Mouse (Mus musculus) common myeloid progenitor, adult 5-6 weeks (primary cell): ENCODE results near the gene Ttc9b. TPM values are rescaled to one million over a fixed set of nuclear protein-coding genes. Genes with fewer than 3 reads are reported as not detected.
"Not testable (repeated sequence)": the region's sequence is repeated elsewhere in the genome, so short reads cannot be mapped to it uniquely, and the experiment has no call there.

Experiments
- ATAC-seq: replicated peaks from 2 replicates; pipeline ENCODE4 v1.8.0; 2016; ENCODE audit warnings: low read depth, mild to moderate bottlenecking, moderate TSS enrichment, inconsistent platforms; ENCODE audit not compliant: poor library complexity, severe bottlenecking
- total RNA-seq: library from RNA; stranded (forward); fragments of 200-1000, 187-1606 nt; gene quantifications from 2 replicates; pipeline ENCODE4 v1.2.3, GENCODE M21; 2017

The Ttc9b gene
- 0.29 TPM in 1 of 2 replicates, not detected in the other for total RNA-seq

DNA sequence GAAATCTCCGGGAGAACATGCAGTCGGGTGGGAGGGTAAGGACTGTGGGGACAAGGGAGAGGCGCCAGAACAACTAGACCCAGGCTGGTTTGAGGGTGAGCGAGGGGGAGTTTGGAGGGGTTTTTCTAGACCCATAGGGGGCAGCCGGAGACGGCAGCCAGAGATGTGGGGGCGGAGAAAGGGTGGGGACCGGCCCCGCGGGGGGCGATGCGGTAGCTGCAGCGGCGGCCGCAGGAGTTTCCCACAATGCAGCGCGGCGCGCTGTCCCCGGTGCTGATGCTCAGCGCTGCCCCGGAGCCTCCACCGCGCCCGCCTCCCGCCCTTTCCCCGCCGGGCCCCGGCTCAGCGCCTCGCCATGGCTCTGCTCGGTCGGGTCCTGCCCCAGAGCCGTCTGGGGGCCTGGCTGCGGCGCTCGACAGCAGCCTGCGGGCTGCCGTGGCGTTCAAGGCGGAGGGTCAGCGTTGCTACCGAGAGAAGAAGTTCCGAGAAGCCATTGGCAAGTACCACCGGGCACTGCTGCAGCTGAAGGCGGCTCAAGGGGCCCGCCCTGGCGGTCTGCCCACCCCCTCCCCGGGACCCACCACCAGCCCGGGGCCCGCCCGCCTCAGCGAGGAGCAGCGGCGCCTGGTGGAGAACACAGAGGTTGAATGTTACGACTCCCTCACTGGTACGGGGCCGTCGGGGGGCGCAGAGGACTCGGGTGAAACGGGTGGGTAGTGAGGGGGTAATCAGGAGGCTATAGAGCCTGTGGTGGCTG, at the start of gene Ttc9b:
TSS of gene Ttc9b (plus strand) at position 235 of the 757 bp plus-strand sequence.
- peak; percentile 40; the same call in 1 of the 2 replicates for ATAC-seq

DNA sequence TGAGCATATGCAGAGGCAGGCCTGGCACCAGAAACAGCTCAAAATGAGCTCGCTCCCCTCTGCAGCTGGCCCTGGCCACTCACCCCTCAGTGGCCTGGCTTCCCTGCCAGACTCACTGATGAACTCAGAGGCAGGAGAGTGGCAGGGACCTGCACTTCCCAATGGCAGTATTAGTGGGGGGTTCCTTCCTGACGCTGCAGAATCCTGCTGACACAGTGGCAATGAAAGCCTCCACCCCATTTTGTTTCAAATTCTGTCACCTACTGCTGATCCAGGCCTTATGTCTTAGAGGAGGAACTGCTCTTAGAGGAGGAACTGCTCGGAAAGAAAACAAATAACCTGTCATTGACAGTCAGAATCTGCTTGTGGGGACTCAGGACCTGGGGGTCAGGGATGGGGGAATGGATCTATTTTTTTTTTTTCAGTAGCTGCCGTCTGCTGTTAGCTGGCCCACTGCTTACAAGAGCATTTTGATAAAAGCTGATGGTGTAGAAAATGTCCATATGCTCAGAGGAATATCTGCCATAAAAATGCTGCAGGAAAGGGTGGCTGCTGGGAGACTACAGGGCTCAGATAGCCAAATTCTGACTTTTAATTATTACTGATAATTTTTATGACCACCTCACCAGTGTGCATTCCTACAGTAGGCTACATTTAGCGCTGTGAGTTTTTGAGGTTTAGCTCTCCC, 48.9 kb upstream of the Ttc9b start:
- ATAC-seq = no peak

DNA sequence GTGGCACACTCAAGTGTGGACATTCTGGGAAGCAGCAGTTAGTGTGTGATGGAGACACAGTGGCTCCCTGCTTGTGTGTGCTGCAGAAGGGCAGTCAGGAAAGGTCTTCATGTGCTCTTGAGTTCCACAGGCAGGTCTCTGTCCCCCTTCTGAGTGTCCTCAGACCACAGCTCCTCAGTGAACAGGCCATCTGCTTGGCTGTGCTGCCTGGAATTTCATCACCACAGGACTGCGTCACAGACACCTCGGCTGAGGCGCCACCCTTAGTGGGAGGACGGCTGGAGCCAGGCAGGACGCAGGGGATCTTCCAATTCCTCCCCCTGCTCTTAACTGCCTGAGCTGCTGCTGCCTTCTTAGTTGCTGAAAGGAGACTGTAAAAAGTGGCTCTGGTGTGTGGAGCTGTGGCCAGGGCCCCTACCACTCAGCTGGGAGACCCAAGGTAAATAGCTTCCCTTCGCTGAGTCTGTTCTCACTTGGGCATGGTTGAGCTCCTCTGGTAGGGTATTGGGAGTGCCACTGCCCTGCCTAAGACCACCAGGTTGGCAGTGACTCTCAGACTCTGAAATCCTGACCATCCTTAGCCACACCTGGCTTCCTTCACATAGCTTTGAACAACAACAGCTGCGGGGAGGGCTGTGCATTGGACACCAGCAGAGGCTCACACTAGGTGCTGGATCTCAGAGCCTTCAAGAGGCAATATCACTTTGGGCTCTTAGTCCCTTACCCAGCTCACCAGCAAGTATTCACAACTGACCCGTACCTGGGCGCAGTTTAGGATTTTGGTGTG, 48.0 kb upstream of the Ttc9b start:
- 0 out of 2 replicates have a peak, but pooled peaks have one; percentile 5 for ATAC-seq

DNA sequence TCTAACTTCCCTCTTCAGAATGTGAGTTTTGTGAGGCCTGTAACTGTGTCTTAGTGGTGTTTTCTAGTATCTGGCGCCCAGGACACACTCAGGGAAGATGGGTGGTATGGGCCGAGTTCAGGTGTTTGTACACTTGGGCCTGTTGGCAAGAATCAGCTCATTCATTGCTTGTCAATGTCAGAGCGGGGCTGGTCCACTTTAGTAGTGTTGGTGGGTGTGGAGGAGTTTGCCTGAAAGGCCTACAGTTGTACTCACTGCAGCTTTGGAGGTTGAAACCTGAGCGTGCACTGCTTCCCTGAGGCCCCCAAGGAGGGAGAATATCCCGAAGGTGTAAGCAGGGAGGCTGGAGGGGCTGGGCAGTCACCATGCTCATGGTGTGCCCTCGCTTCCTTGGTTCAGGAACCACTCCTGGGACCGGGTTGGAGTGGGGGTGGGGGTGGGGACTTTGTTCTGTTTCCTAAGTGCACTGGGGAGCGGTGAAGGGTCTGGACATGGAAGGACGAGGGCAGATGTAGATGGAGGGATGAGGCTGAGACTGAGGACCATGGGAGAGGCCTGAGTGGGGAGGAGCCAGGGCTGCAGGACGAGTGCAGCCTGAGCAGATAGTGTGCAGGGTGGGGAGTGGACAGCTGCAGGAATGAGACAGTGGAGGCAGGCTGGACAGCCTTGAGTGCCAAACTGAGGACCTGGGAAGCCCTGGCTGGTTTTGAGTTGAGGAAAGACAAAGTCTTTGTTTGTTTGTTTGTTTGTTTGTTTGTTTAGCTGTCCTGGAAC, 47.0 kb upstream of the Ttc9b start:
- ATAC-seq = no peak

GRCm38 (mm10) chr7:27607580-27607979, 46.1 kb upstream of the Ttc9b start:
- ATAC-seq = no peak

- ATAC-seq = 0 out of 2 replicates have a peak, but pooled peaks have one; percentile 6
These were observed 45.6 kb upstream of the Ttc9b start for GRCm38 (mm10) chr7:27608130-27608529.

GRCm38 (mm10) chr7:27609285-27609684, 44.4 kb upstream of the Ttc9b start:
- ATAC-seq = peak; percentile 21; the same call in 1 of the 2 replicates

GRCm38 (mm10) chr7:27609688-27610087, 44.0 kb upstream of the Ttc9b start:
- peak; percentile 65 for ATAC-seq

DNA sequence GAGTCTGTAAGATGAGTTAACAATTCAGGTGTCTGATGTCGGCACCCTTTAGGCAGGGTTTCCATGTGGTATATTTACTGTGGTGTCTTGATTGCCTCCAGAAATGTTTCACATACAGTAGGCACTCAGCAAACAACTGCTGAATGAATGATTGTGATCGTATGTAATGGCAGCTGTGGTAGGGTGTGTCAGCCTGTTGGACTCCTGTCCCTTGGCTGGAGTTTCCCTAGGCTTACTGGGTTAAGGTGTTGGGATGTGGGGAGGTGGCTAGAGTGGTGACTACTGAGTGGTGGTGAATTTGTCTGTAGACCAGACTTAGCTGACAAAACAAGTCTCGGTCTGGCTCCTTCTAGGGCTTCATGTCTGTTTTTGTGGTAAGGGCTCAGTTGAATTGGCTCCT, 43.3 kb upstream of the Ttc9b start:
- no peak for ATAC-seq

DNA sequence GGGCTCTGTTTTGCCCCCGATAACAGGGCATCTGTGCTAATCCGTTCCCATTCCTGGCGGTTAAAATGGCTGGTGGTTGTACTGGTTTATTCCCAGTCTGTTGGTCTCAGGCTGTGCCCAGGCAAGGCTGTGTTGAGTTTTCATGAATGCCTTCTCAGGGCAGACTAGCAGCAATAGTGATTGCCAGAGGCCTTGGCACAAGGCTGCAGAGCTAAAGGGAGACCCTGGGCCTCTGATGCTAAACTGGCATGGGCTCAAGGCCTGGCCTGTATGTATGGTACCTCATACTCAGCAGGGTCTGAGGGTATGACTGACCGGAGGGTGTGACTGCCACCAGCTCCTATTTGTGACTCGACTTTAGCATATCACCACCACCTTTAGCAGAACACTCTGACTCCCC, 42.8 kb upstream of the Ttc9b start:
- ATAC-seq = no peak

DNA sequence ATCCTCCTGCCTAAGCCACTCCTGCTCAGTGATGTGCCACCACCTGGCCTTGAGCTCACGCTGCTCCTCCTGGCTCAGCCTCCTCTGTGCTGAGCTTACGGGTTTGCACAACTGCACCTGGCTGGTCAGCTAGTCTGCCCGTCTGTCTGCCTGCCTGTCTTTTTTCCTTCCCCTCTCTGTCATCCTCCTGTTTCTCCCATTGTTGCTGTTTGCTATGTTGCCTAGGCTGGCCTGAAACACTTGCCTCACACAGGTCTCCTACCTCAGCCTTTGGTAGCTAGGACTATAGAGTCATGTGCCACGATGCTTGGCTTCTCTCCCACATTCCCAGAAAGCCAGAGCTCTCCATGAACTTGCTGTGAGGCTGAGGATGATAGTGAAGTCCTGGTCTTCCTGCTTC, 40.8 kb upstream of the Ttc9b start:
- ATAC-seq = no peak

- no peak for ATAC-seq
These were observed 39.8 kb upstream of the Ttc9b start for GRCm38 (mm10) chr7:27613751-27614499.

GRCm38 (mm10) chr7:27621028-27621427, 32.7 kb upstream of the Ttc9b start:
- ATAC-seq = no peak

DNA sequence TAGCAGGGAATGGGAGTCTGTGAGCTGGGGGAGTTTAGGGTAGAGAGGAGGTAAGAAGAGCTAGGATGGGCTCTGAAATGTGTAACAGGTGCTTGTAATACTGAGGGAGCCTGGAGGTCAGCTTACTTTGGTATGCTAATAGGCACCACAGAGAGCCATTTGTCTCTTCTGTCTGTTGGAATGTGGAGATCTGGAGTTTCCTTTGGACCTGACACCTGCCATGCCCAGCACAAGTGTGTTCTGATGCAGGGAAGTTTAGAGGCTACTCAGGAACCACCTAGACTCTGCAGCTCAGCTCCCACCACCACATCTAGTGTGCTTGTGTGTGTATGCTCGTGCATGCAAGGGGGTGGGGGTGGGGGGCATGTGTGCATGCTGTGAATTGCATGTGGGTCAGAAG, 31.5 kb upstream of the Ttc9b start:
- no peak for ATAC-seq

GRCm38 (mm10) chr7:27624967-27625366, 28.7 kb upstream of the Ttc9b start:
- ATAC-seq = no peak

DNA sequence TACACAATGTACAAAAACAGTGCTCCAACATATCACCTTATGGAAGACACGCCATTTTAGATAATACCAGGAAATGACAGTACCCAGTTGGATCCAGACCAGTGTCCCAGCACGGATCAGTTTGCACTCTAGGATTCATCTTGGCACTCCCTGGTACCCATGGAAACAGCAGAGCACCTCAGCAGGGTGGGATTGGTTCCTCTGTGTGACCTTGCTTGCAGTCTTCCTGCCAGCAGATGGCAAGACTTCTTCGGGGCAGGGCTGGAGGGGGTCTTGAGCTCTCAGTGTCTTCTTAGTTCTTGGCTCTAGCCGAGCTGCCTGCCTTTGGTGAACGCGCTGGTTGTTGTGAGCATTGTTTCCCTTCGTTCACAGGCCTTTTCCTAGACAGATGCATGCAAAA, 26.0 kb upstream of the Ttc9b start:
- no peak for ATAC-seq

GRCm38 (mm10) chr7:27628190-27628589, 25.5 kb upstream of the Ttc9b start:
- no peak for ATAC-seq

DNA sequence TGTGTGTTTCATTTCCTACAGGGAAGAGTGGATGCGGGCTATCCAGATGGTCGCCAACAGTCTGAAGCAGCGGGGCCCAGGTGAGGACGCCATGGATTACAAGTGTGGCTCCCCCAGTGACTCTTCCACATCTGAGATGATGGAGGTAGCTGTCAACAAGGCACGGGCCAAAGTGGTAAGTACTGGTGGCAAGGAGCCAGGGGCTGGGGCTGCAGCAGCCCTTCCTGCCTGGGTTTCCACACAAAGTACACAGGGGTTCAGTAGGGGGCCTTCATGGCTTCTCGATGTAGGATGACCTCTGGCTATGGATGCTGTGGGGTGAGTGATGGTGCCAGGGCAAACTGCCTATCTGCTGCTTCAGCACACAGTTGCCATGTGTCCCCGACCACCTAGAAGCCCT, 24.9 kb upstream of the Ttc9b start:
- ATAC-seq = not testable (repeated sequence)

GRCm38 (mm10) chr7:27631439-27631838, 22.3 kb upstream of the Ttc9b start:
- ATAC-seq = no peak
